Mouse (Mus musculus) limb, embryonic 15.5 days (tissue): ENCODE measurements around the gene Pcnt. TPM values are rescaled to one million over a fixed set of nuclear protein-coding genes. Genes with fewer than 3 reads are reported as not detected.

Experiments
- ATAC-seq: fragments of 200-750 bp; cut with Nextera tagmentation; 2 replicates; pipeline ENCODE4 v1.8.0; 2017; ENCODE audit warnings: low read depth, moderate TSS enrichment; ENCODE audit not compliant: insufficient number of reproducible peaks, low FRiP score, low TSS enrichment
- H3K27ac ChIP-seq: fragments of 300-500 bp; sonication (generic); 2 replicates; pipeline ENCODE4 v1.5.1; 2015; ENCODE audit warnings: moderate library complexity, mild to moderate bottlenecking, inconsistent platforms
- H3K27me3 ChIP-seq: fragments of 300-500 bp; sonication (generic); 2 replicates; pipeline ENCODE4 v1.6.1; 2015; ENCODE audit warnings: inconsistent platforms
- H3K36me3 ChIP-seq: fragments of 300-500 bp; sonication (generic); 2 replicates; pipeline ENCODE4 v1.6.1; 2015; ENCODE audit warnings: inconsistent platforms
- H3K4me1 ChIP-seq: fragments of 300-500 bp; sonication (generic); 2 replicates; pipeline ENCODE4 v1.6.1; 2015; ENCODE audit warnings: inconsistent platforms
- H3K4me2 ChIP-seq: fragments of 300-500 bp; sonication (generic); 2 replicates; pipeline ENCODE4 v1.6.1; 2015; ENCODE audit warnings: mild to moderate bottlenecking, inconsistent platforms
- H3K4me3 ChIP-seq: fragments of 300-500 bp; sonication (generic); 2 replicates; pipeline ENCODE4 v1.5.1; 2015; ENCODE audit warnings: mild to moderate bottlenecking, inconsistent platforms
- H3K9ac ChIP-seq: fragments of 300-500 bp; sonication (generic); 2 replicates; pipeline ENCODE4 v1.6.1; 2015; ENCODE audit warnings: inconsistent platforms
- H3K9me3 ChIP-seq: fragments of 300-500 bp; sonication (generic); 2 replicates; pipeline ENCODE4 v1.6.1; 2016; ENCODE audit warnings: inconsistent platforms
- WGBS: fragments of 180-500 bp; shearing (Covaris S2); methylation state at CpG from one replicate; pipeline ENCODE4 v1.1.7; 2015; 5-methylcytosine and 5-hydroxymethylcytosine counted together
- polyA plus RNA-seq: library from polyadenylated mRNA; unstranded; fragments of >200 nt; fragmentation: Nextera tagmentation; extraction: Ambion mirVana; gene quantifications from 2 replicates; pipeline ENCODE4 v1.2.1, GENCODE M21; 2015

The Pcnt gene
- polyA plus RNA-seq, 1 experiment from 2014 or later, result 14.6 TPM

GRCm38 (mm10) chr10:76346043-76346491 lies 96.5 kb downstream of the Pcnt start:
- H3K9ac ChIP-seq, result no peak overlapping the region
- no peak overlapping the region for H3K27ac ChIP-seq
- H3K9me3 ChIP-seq, result no peaks in the 10 kb centered on the region
- peak overlapping the region; percentile 89 for H3K4me3 ChIP-seq
- H3K27me3 ChIP-seq, result no peaks in the 10 kb centered on the region
- peak overlapping the region; percentile 67 for H3K4me2 ChIP-seq
- ATAC-seq, result no peak
- H3K36me3 ChIP-seq, result peaks cover 12% of the 10 kb centered on the region
- peaks cover 24% of the 10 kb centered on the region for H3K4me1 ChIP-seq
- WGBS, result 6% methylated on average over 8 of the region's 8 CpGs

- no peak for ATAC-seq
- 3% methylated on average over 12 of the region's 12 CpGs for WGBS
These were observed 97.1 kb downstream of the Pcnt start for GRCm38 (mm10) chr10:76345540-76345902.

GRCm38 (mm10) chr10:76344711-76345539 lies 97.7 kb downstream of the Pcnt start, which contains the start of gene Dip2a:
Gene Dip2a, minus strand, starts transcription at chr10:76345291.
- under 1% methylated on average over 93 of the region's 94 CpGs for WGBS
- peak within 1 kb of the TSS; percentile 82 for H3K9ac ChIP-seq
- peaks cover under 1% of the 10 kb centered on the region; the same call in 1 of the 2 replicates for H3K36me3 ChIP-seq
- H3K27me3 ChIP-seq, result no peaks in the 10 kb centered on the region
- H3K4me2 ChIP-seq, result peak within 1 kb of the TSS; percentile 67
- peak within 1 kb of the TSS; percentile 89 for H3K4me3 ChIP-seq
- ATAC-seq, result peak; percentile 86
- peak within 1 kb of the TSS; percentile 87 for H3K27ac ChIP-seq
- H3K9me3 ChIP-seq, result no peaks in the 10 kb centered on the region
- peaks cover 24% of the 10 kb centered on the region for H3K4me1 ChIP-seq

More at GRCm38 (mm10) chr10:76345540-76345902, 97.1 kb downstream of the Pcnt start:
- H3K9me3 ChIP-seq, result no peaks in the 10 kb centered on the region
- H3K4me1 ChIP-seq, result peaks cover 24% of the 10 kb centered on the region
- no peaks in the 10 kb centered on the region for H3K27me3 ChIP-seq
- H3K27ac ChIP-seq, result peak overlapping the region; percentile 69
- peak overlapping the region; percentile 89 for H3K4me3 ChIP-seq
- H3K4me2 ChIP-seq, result peak overlapping the region; percentile 67
- H3K9ac ChIP-seq, result peak overlapping the region; percentile 82; the same call in 1 of the 2 replicates
- H3K36me3 ChIP-seq, result peaks cover 6% of the 10 kb centered on the region

GRCm38 (mm10) chr10:76334350-76334749 lies 108.2 kb downstream of the Pcnt start:
- no peaks in the 10 kb centered on the region for H3K9me3 ChIP-seq
- 47% methylated on average over 4 of the region's 4 CpGs for WGBS
- no peak overlapping the region for H3K27ac ChIP-seq
- H3K4me2 ChIP-seq, result no peak overlapping the region
- 0 out of 2 replicates have a peak, but pooled peaks cover 3% of the 10 kb centered on the region for H3K4me1 ChIP-seq
- H3K27me3 ChIP-seq, result no peaks in the 10 kb centered on the region
- H3K4me3 ChIP-seq, result no peak overlapping the region
- H3K9ac ChIP-seq, result no peak overlapping the region
- H3K36me3 ChIP-seq, result 0 out of 2 replicates have a peak, but pooled peaks cover 3% of the 10 kb centered on the region
- no peak for ATAC-seq

- no peaks in the 10 kb centered on the region for H3K36me3 ChIP-seq
- H3K4me1 ChIP-seq, result 0 out of 2 replicates have a peak, but pooled peaks cover 3% of the 10 kb centered on the region
- H3K4me2 ChIP-seq, result no peak overlapping the region
- no peak for ATAC-seq
- H3K9ac ChIP-seq, result no peak overlapping the region
- no peaks in the 10 kb centered on the region for H3K9me3 ChIP-seq
- H3K27me3 ChIP-seq, result no peaks in the 10 kb centered on the region
- H3K27ac ChIP-seq, result no peak overlapping the region
- WGBS, result 74% methylated on average over 2 of the region's 2 CpGs
- no peak overlapping the region for H3K4me3 ChIP-seq
These were observed 110.5 kb downstream of the Pcnt start for GRCm38 (mm10) chr10:76332040-76332439.

GRCm38 (mm10) chr10:76329093-76329492 lies 113.5 kb downstream of the Pcnt start:
- Histone ChIP-seq H3K4me2 (no peak overlapping the region), H3K9ac (no peak overlapping the region), H3K4me3 (no peak overlapping the region), H3K36me3 (0 out of 2 replicates have a peak, but pooled peaks cover 4% of the 10 kb centered on the region), H3K4me1 (no peaks in the 10 kb centered on the region), H3K9me3 (no peaks in the 10 kb centered on the region), H3K27me3 (no peaks in the 10 kb centered on the region), H3K27ac (peak overlapping the region; percentile 55; the same call in 1 of the 2 replicates)
- WGBS, result 83% methylated on average over 4 of the region's 4 CpGs
- no peak for ATAC-seq

GRCm38 (mm10) chr10:76328574-76328973 lies 114.0 kb downstream of the Pcnt start:
- ATAC-seq, result no peak; the same call in 1 of the 2 replicates
- no peak overlapping the region for H3K9ac ChIP-seq
- no peaks in the 10 kb centered on the region for H3K4me1 ChIP-seq
- H3K27me3 ChIP-seq, result no peaks in the 10 kb centered on the region
- no peak overlapping the region for H3K4me3 ChIP-seq
- 0 out of 2 replicates have a peak, but pooled peaks cover 4% of the 10 kb centered on the region for H3K36me3 ChIP-seq
- H3K27ac ChIP-seq, result peak overlapping the region; percentile 55; the same call in 1 of the 2 replicates
- H3K4me2 ChIP-seq, result no peak overlapping the region
- no peaks in the 10 kb centered on the region for H3K9me3 ChIP-seq
- WGBS, result 73% methylated on average over 3 of the region's 3 CpGs

GRCm38 (mm10) chr10:76326304-76327006 lies 116.1 kb downstream of the Pcnt start:
- no peak for ATAC-seq
- Histone ChIP-seq H3K9ac (no peak overlapping the region), H3K4me1 (no peaks in the 10 kb centered on the region), H3K4me3 (no peak overlapping the region), H3K27ac (no peak overlapping the region), H3K36me3 (peaks cover 6% of the 10 kb centered on the region; the same call in 1 of the 2 replicates), H3K9me3 (no peaks in the 10 kb centered on the region), H3K4me2 (no peak overlapping the region), H3K27me3 (no peaks in the 10 kb centered on the region)
- 71% methylated on average over 6 of the region's 6 CpGs for WGBS

- WGBS, result 85% methylated on average over 12 of the region's 12 CpGs
- no peak for ATAC-seq
These were observed 125.0 kb downstream of the Pcnt start for GRCm38 (mm10) chr10:76317623-76318022.

GRCm38 (mm10) chr10:76316194-76316593 lies 126.4 kb downstream of the Pcnt start:
- Histone ChIP-seq H3K9me3 (no peaks in the 10 kb centered on the region), H3K27me3 (no peaks in the 10 kb centered on the region), H3K4me2 (no peak overlapping the region), H3K9ac (no peak overlapping the region), H3K4me3 (no peak overlapping the region), H3K4me1 (no peaks in the 10 kb centered on the region), H3K27ac (no peak overlapping the region), H3K36me3 (peaks cover 58% of the 10 kb centered on the region)
- no peak for ATAC-seq
- WGBS, result 78% methylated on average over 7 of the region's 7 CpGs

More at GRCm38 (mm10) chr10:76317623-76318022, 125.0 kb downstream of the Pcnt start:
- H3K27me3 ChIP-seq, result no peaks in the 10 kb centered on the region
- H3K4me2 ChIP-seq, result no peak overlapping the region
- no peak overlapping the region for H3K27ac ChIP-seq
- H3K4me3 ChIP-seq, result no peak overlapping the region
- H3K9ac ChIP-seq, result no peak overlapping the region
- no peaks in the 10 kb centered on the region for H3K4me1 ChIP-seq
- no peaks in the 10 kb centered on the region for H3K9me3 ChIP-seq
- peaks cover 55% of the 10 kb centered on the region for H3K36me3 ChIP-seq

GRCm38 (mm10) chr10:76306738-76307137 lies 135.8 kb downstream of the Pcnt start:
- ATAC-seq, result no peak
- H3K9ac ChIP-seq, result no peak overlapping the region

More at GRCm38 (mm10) chr10:76306738-76307137, 135.8 kb downstream of the Pcnt start:
- WGBS, result 84% methylated on average over 9 of the region's 9 CpGs
- H3K4me3 ChIP-seq, result no peak overlapping the region
- H3K9me3 ChIP-seq, result no peaks in the 10 kb centered on the region
- H3K27ac ChIP-seq, result no peak overlapping the region
- peaks cover 62% of the 10 kb centered on the region for H3K36me3 ChIP-seq
- no peaks in the 10 kb centered on the region for H3K4me1 ChIP-seq
- H3K27me3 ChIP-seq, result no peaks in the 10 kb centered on the region
- no peak overlapping the region for H3K4me2 ChIP-seq
